Comparison of ENCODE assay signal across 8 mouse cellular contexts in the genomic region with DNA sequence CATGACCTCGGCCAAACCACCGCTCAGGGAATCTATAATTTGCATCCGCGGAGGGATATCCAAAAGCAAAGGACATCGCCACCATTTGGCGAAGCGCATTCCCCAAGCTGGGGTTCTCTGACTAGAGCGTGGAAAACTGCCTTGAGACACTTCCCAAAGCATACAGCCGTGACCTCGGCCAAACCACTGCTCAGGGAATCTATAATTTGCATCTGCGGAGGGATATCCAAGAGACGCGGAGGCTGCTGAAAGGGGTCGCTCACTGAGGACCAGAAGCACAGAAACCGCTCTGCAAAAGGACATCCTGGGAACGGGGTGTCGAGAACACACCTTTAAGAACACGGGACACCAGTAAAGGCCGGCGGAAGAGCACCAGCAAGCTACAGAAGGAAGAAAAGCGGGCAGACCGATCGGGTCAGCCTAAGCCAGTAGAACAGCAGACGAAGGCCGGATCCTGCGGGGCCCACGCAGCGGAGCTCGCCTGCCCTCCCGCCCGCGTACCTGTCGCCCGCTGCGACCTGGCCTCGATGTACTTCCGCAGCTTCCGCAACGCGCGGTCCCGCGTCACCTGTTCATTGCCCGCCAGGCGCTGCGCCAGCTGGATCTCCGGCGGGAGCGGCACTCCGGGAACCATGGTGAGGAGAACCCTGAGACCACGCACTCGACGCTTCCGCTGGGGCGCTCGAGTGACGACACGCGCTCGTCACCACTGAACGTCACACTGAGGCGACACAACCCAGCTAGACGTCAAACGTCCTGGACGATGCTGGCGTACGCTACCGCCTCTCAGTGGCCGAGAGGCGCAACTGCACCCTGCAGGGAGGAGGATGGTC. TPM values are rescaled to one million over a fixed set of nuclear protein-coding genes. Genes with fewer than 3 reads are reported as not detected.
DNase-seq lines count a peak whose midpoint lies in the region; ATAC-seq and TF ChIP-seq lines count a peak whose summit lies in the region.

A gene (minus strand): TSS at position 725 of the 833 bp plus-strand sequence.

- WGBS in hindbrain, embryonic 10.5 days = under 1% methylated on average over 70 of the region's 70 CpGs
- under 1% methylated on average over 70 of the region's 70 CpGs for WGBS in lung, postnatal 0 days

- no peaks in the 10 kb centered on the region for H3K27me3 ChIP-seq in hindbrain, embryonic 10.5 days (ENCODE audit: insufficient read depth, poor library complexity, severe bottlenecking)
- no peaks in the 10 kb centered on the region for H3K27me3 ChIP-seq in lung, postnatal 0 days (replicated peaks; ENCODE audit: insufficient read depth, low read length)

- DNase-seq in MN1 (ENCODE audit: low spot score) = peak; percentile 97
- peak; percentile 98 for DNase-seq in cerebellum, adult 9-10 months
- peak; percentile 94 for DNase-seq in hindbrain, embryonic 10.5 days (ENCODE audit: low spot score)
- DNase-seq in layer of hippocampus, adult 9-11 months = peak; percentile 96
- DNase-seq in lung, postnatal 0 days (ENCODE audit: low spot score) = peak; percentile 94
- peak; percentile 97 for DNase-seq in ovary, postnatal 14 days (ENCODE audit: low spot score)
- peak; percentile 96 for DNase-seq in thymus, postnatal 14 days

- H3K27ac ChIP-seq in hindbrain, embryonic 10.5 days = peak within 1 kb of the TSS; percentile 90
- H3K27ac ChIP-seq in lung, postnatal 0 days (ENCODE audit: low read length) = peak within 1 kb of the TSS; percentile 91

- peak within 1 kb of the TSS; percentile 82 for H3K9ac ChIP-seq in lung, postnatal 0 days (replicated peaks; ENCODE audit: low read depth)

- peak within 1 kb of the TSS; percentile 91 for H3K4me3 ChIP-seq in hindbrain, embryonic 10.5 days
- peak within 1 kb of the TSS; percentile 88 for H3K4me3 ChIP-seq in lung, postnatal 0 days (ENCODE audit: low read depth, low read length)

- H3K9me3 ChIP-seq in hindbrain, embryonic 10.5 days = no peaks in the 10 kb centered on the region
- no peaks in the 10 kb centered on the region for H3K9me3 ChIP-seq in lung, postnatal 0 days (ENCODE audit: low read length)

- peak; percentile 100 for TF ChIP-seq CTCF in lung, postnatal 0 days (IDR thresholded peaks at IDR 0.05)

- TF ChIP-seq EP300 in lung, postnatal 0 days (IDR thresholded peaks at IDR 0.05) = no peak

- peak; percentile 96 for ATAC-seq in frontal cortex, adult (ENCODE audit: low TSS enrichment)
- ATAC-seq in lung, postnatal 0 days = peak; percentile 95

- peaks cover 16% of the 10 kb centered on the region for H3K4me1 ChIP-seq in hindbrain, embryonic 10.5 days (replicated peaks)
- H3K4me1 ChIP-seq in lung, postnatal 0 days (ENCODE audit: insufficient read depth, low read depth, low read length) = no peaks in the 10 kb centered on the region

- H3K36me3 ChIP-seq in hindbrain, embryonic 10.5 days = peaks cover 36% of the 10 kb centered on the region
- peaks cover 12% of the 10 kb centered on the region; the same call in 1 of the 2 replicates for H3K36me3 ChIP-seq in lung, postnatal 0 days (ENCODE audit: insufficient read depth, low read length)

- H3K4me2 ChIP-seq in lung, postnatal 0 days (replicated peaks; ENCODE audit: low read depth, low read length) = peak within 1 kb of the TSS; percentile 78

RNA-seq across cellular contexts. Expression of the gene that starts here (rescaled TPM):
- 322 and 331 TPM in 2 replicates for polyA plus RNA-seq in hindbrain, embryonic 10.5 days (2016; fragmentation: Nextera tagmentation; extraction: Ambion mirVana)
- 171 and 175 TPM in 2 replicates for polyA plus RNA-seq in lung, postnatal 0 days (2015; fragmentation: Nextera tagmentation; extraction: Ambion mirVana)

Comparison
In these comparisons a context has a peak if more than half of its experiments do, and no peak if none do; other contexts are left out.
1. Peak in every context shown above with its lines: DNase-seq, ATAC-seq, H3K4me3 ChIP-seq and H3K27ac ChIP-seq.